Mouse (Mus musculus) CH12.LX (cell line): Measurements from ENCODE around the gene Hpse. TPM values are rescaled to one million over a fixed set of nuclear protein-coding genes. Genes with fewer than 3 reads are reported as not detected.

Experiments used
- DNase-seq: peaks from one replicate; pipeline ENCODE4 v3.0.0-alpha.2; 2013; ENCODE audit errors: extremely low read depth
- H3K27ac ChIP-seq: 2 replicates; pipeline ENCODE4 v1.5.1; 2012; ENCODE audit warnings: low read depth, mild to moderate bottlenecking, control low read depth, moderate library complexity; ENCODE audit not compliant: insufficient read depth
- H3K27me3 ChIP-seq: replicated peaks from 2 replicates; pipeline ENCODE3; 2012; ENCODE audit warnings: inconsistent platforms
- H3K36me3 ChIP-seq, 2 experiments: replicated peaks in 1 of 2; 2 replicates each; pipeline versions ENCODE3 to v1.6.1; 2012; ENCODE audit warnings: inconsistent platforms in 1 of 2, low read length in 1 of 2, mild to moderate bottlenecking in 1 of 2, mixed read lengths in 1 of 2, moderate library complexity in 1 of 2; ENCODE audit not compliant: control insufficient read depth in 1 of 2, insufficient read depth in 1 of 2
- H3K4me1 ChIP-seq, 2 experiments: 2 replicates each; pipeline ENCODE4 v1.6.1; 2012; ENCODE audit warnings: inconsistent platforms in 1 of 2, moderate library complexity in 1 of 2; ENCODE audit not compliant: insufficient read depth in 2 of 2, control insufficient read depth in 1 of 2
- H3K4me2 ChIP-seq: 2 replicates; pipeline ENCODE4 v1.6.1; 2012; ENCODE audit warnings: low read depth, mild to moderate bottlenecking, control low read depth; ENCODE audit not compliant: poor library complexity, insufficient read depth, severe bottlenecking
- H3K4me3 ChIP-seq, 3 experiments: fragments of 150-350 bp in 1 of 3; sonication (generic) in 1 of 3; replicated peaks in 1 of 3; 2 replicates each; pipeline versions ENCODE3 to v1.5.1; 2011 to 2012; ENCODE audit warnings: low read depth in 2 of 3, low read length in 2 of 3, mild to moderate bottlenecking in 2 of 3, moderate library complexity in 2 of 3, control low read depth in 1 of 3, improper control_type of control experiment in 1 of 3, inconsistent platforms in 1 of 3, mixed read lengths in 1 of 3; ENCODE audit not compliant: poor library complexity in 1 of 3
- H3K79me2 ChIP-seq: replicated peaks from 2 replicates; pipeline ENCODE4 v1.6.1; 2012; ENCODE audit warnings: mild to moderate bottlenecking, moderate library complexity; ENCODE audit not compliant: control insufficient read depth, poor library complexity, insufficient read depth, severe bottlenecking; ENCODE audit errors: extremely low read depth
- H3K9ac ChIP-seq: 2 replicates; pipeline ENCODE4 v1.6.1; 2012; ENCODE audit warnings: low read depth, mild to moderate bottlenecking, control low read depth, moderate library complexity; ENCODE audit not compliant: insufficient read depth
- H3K9me3 ChIP-seq: replicated peaks from 2 replicates; pipeline ENCODE3; 2012; ENCODE audit warnings: low read length, inconsistent platforms, mixed read lengths
- BHLHE40 ChIP-seq: IDR thresholded peaks from 2 replicates; pipeline ENCODE4 v1.6.1; 2011; ENCODE audit warnings: mild to moderate bottlenecking, low read depth, low read length, improper control_type of control experiment
- CHD1 ChIP-seq: IDR thresholded peaks from 2 replicates; pipeline ENCODE4 v1.6.1; 2012; ENCODE audit warnings: low read depth, low read length, improper control_type of control experiment, inconsistent platforms
- CHD2 ChIP-seq: IDR thresholded peaks from 2 replicates; pipeline ENCODE4 v1.6.1; 2011; ENCODE audit warnings: low read length, improper control_type of control experiment
- CTCF ChIP-seq, 2 experiments: IDR thresholded peaks in 1 of 2; conservative IDR thresholded peaks in 1 of 2; 2 replicates each; pipeline ENCODE4 v1.5.1; 2011 to 2012; ENCODE audit warnings: low read depth in 2 of 2, low read length in 2 of 2, improper control_type of control experiment in 1 of 2, inconsistent platforms in 1 of 2, mild to moderate bottlenecking in 1 of 2, moderate library complexity in 1 of 2
- E2F4 ChIP-seq: IDR thresholded peaks from 2 replicates; pipeline ENCODE4 v1.6.1; 2011; ENCODE audit warnings: low read depth, low read length, improper control_type of control experiment; ENCODE audit not compliant: insufficient replicate concordance
- ELF1 ChIP-seq: IDR thresholded peaks from 2 replicates; pipeline ENCODE4 v1.6.1; 2014; ENCODE audit warnings: low read depth, mild to moderate bottlenecking, inconsistent platforms, low read length, improper control_type of control experiment
- EP300 ChIP-seq: IDR thresholded peaks from 2 replicates; pipeline ENCODE4 v1.6.1; 2011; ENCODE audit warnings: low read length, improper control_type of control experiment
- ETS1 ChIP-seq: conservative IDR thresholded peaks from 2 replicates; pipeline ENCODE4 v1.6.1; 2012; ENCODE audit warnings: low read depth, mild to moderate bottlenecking, inconsistent platforms, low read length, improper control_type of control experiment, moderate library complexity
- GABPA ChIP-seq: IDR thresholded peaks from 2 replicates; pipeline ENCODE4 v1.6.1; 2012; ENCODE audit warnings: low read depth, low read length, improper control_type of control experiment, inconsistent platforms; ENCODE audit not compliant: insufficient replicate concordance
- HCFC1 ChIP-seq: IDR thresholded peaks from 2 replicates; pipeline ENCODE4 v1.6.1; 2012; ENCODE audit warnings: low read depth, mild to moderate bottlenecking, inconsistent platforms, low read length, improper control_type of control experiment
- IRF4 ChIP-seq: IDR thresholded peaks from 2 replicates; pipeline ENCODE4 v1.6.1; 2014; ENCODE audit warnings: low read depth, mild to moderate bottlenecking, inconsistent platforms, low read length, improper control_type of control experiment
- JUN ChIP-seq: IDR thresholded peaks from 2 replicates; pipeline ENCODE4 v1.6.1; 2011; ENCODE audit warnings: low read depth, mild to moderate bottlenecking, low read length, improper control_type of control experiment, moderate library complexity; ENCODE audit not compliant: insufficient read depth
- JUND ChIP-seq: conservative IDR thresholded peaks from 2 replicates; pipeline ENCODE4 v1.6.1; 2011; ENCODE audit warnings: low read depth, low read length, improper control_type of control experiment
- KAT2A ChIP-seq: IDR thresholded peaks from 2 replicates; pipeline ENCODE4 v1.6.1; 2012; ENCODE audit warnings: low read length, improper control_type of control experiment, inconsistent platforms; ENCODE audit not compliant: insufficient replicate concordance
- MAFK ChIP-seq: IDR thresholded peaks from 2 replicates; pipeline ENCODE4 v1.6.1; 2011; ENCODE audit warnings: low read length, improper control_type of control experiment; ENCODE audit not compliant: insufficient replicate concordance
- MAX ChIP-seq: IDR thresholded peaks from 2 replicates; pipeline ENCODE4 v1.6.1; 2011; ENCODE audit warnings: low read length, improper control_type of control experiment
- MAZ ChIP-seq: IDR thresholded peaks from 2 replicates; pipeline ENCODE4 v1.6.1; 2012; ENCODE audit warnings: low read depth, mild to moderate bottlenecking, inconsistent platforms, low read length, improper control_type of control experiment, moderate library complexity
- MEF2A ChIP-seq: IDR thresholded peaks from 2 replicates; pipeline ENCODE4 v1.6.1; 2014; ENCODE audit warnings: low read depth, mild to moderate bottlenecking, inconsistent platforms, low read length, improper control_type of control experiment, borderline replicate concordance
- MXI1 ChIP-seq: IDR thresholded peaks from 2 replicates; pipeline ENCODE4 v1.6.1; 2011; ENCODE audit warnings: mild to moderate bottlenecking, low read depth, low read length, improper control_type of control experiment
- MYC ChIP-seq: IDR thresholded peaks from 2 replicates; pipeline ENCODE4 v1.6.1; 2011; ENCODE audit warnings: low read depth, mild to moderate bottlenecking, improper control_type of control experiment, low read length
- NELFE ChIP-seq: IDR thresholded peaks from 2 replicates; pipeline ENCODE4 v1.6.1; 2011; ENCODE audit warnings: low read depth, low read length, improper control_type of control experiment
- NRF1 ChIP-seq: IDR thresholded peaks from 2 replicates; pipeline ENCODE4 v1.6.1; 2014; ENCODE audit warnings: low read depth, mild to moderate bottlenecking, inconsistent platforms, low read length, improper control_type of control experiment, moderate library complexity
- PAX5 ChIP-seq: IDR thresholded peaks from 2 replicates; pipeline ENCODE4 v1.6.1; 2012; ENCODE audit warnings: low read length, inconsistent platforms, mixed read lengths
- POLR2A ChIP-seq: IDR thresholded peaks from 2 replicates; pipeline ENCODE4 v1.6.1; 2011; ENCODE audit warnings: low read depth, mild to moderate bottlenecking, improper control_type of control experiment, low read length
- POLR2AphosphoS2 ChIP-seq: IDR thresholded peaks from 2 replicates; pipeline ENCODE4 v1.6.1; 2011; ENCODE audit warnings: low read depth, low read length, improper control_type of control experiment
- RAD21 ChIP-seq: IDR thresholded peaks from 2 replicates; pipeline ENCODE4 v1.6.1; 2011; ENCODE audit warnings: low read depth, mild to moderate bottlenecking, low read length, improper control_type of control experiment, moderate library complexity
- RCOR1 ChIP-seq: conservative IDR thresholded peaks from 2 replicates; pipeline ENCODE4 v1.6.1; 2012; ENCODE audit warnings: low read depth, mild to moderate bottlenecking, inconsistent platforms, low read length, improper control_type of control experiment
- SIN3A ChIP-seq: IDR thresholded peaks from 2 replicates; pipeline ENCODE4 v1.6.1; 2012; ENCODE audit warnings: low read length, improper control_type of control experiment, inconsistent platforms
- SMC3 ChIP-seq: IDR thresholded peaks from 2 replicates; pipeline ENCODE4 v1.6.1; 2011; ENCODE audit warnings: low read depth, low read length, improper control_type of control experiment
- TBP ChIP-seq: conservative IDR thresholded peaks from 2 replicates; pipeline ENCODE4 v1.6.1; 2011; ENCODE audit warnings: low read depth, low read length, improper control_type of control experiment
- TCF12 ChIP-seq: IDR thresholded peaks from 2 replicates; pipeline ENCODE4 v1.6.1; 2014; ENCODE audit warnings: low read depth, mild to moderate bottlenecking, inconsistent platforms, low read length, improper control_type of control experiment
- UBTF ChIP-seq: IDR thresholded peaks from 2 replicates; pipeline ENCODE4 v1.6.1; 2012; ENCODE audit warnings: low read depth, mild to moderate bottlenecking, inconsistent platforms, low read length, improper control_type of control experiment, moderate library complexity
- USF1 ChIP-seq: IDR thresholded peaks from 2 replicates; pipeline ENCODE4 v1.6.1; 2014; ENCODE audit warnings: low read depth, mild to moderate bottlenecking, inconsistent platforms, low read length, improper control_type of control experiment
- USF2 ChIP-seq: conservative IDR thresholded peaks from 2 replicates; pipeline ENCODE4 v1.6.1; 2011; ENCODE audit warnings: low read depth, low read length, improper control_type of control experiment
- ZC3H11A ChIP-seq: IDR thresholded peaks from 2 replicates; pipeline ENCODE4 v1.6.1; 2012; ENCODE audit warnings: low read depth, mild to moderate bottlenecking, inconsistent platforms, low read length, improper control_type of control experiment
- ZKSCAN1 ChIP-seq: IDR thresholded peaks from 2 replicates; pipeline ENCODE4 v1.6.1; 2012; ENCODE audit warnings: low read depth, inconsistent platforms, low read length, improper control_type of control experiment, borderline replicate concordance
- ZMIZ1 ChIP-seq: IDR thresholded peaks from 2 replicates; pipeline ENCODE4 v1.6.1; 2012; ENCODE audit warnings: low read depth, mild to moderate bottlenecking, inconsistent platforms, low read length, improper control_type of control experiment
- ZNF384 ChIP-seq: IDR thresholded peaks from 2 replicates; pipeline ENCODE4 v1.6.1; 2012; ENCODE audit warnings: low read depth, low read length, improper control_type of control experiment, inconsistent platforms
- dilution Hi-C: fragments of 300-500 bp; cut with MboI; formaldehyde crosslinking; loops from 2 replicates; pipeline ENCODE4 v1.14.3; 2020; ENCODE audit warnings: low sequenced_read_pairs; ENCODE audit not compliant: extremely low pct_unique_long_range_greater_than_20kb, extremely low pct_ligation_motif_present
- in situ Hi-C: fragments of 300-500 bp; cut with MboI; formaldehyde crosslinking; loops from 3 replicates; pipeline ENCODE4 v1.14.3; 2019; ENCODE audit warnings: low sequenced_read_pairs, low pct_ligation_motif_present, low pct_unique_long_range_greater_than_20kb, mixed read lengths
- polyA plus RNA-seq: library from polyadenylated mRNA; unstranded; fragments of >175 nt; gene quantifications from 2 replicates; pipeline ENCODE4 v1.2.1, GENCODE M21; 2012; ENCODE audit warnings: low read depth; ENCODE audit not compliant: insufficient read length
- total RNA-seq, 2 experiments: library from RNA; depleted of rRNA; stranded (reverse); fragments of 300-350 nt in 1 of 2; fragments of >200 nt in 1 of 2; gene quantifications; 2 replicates each; pipeline ENCODE4 v1.2.3; 2012 to 2014

Gene Hpse
- total and polyA plus RNA-seq, 3 experiments = 3.3 to 9.5 (median 3.8) TPM

GRCm38 (mm10) chr5:100673745-100674486 is 45.6 kb downstream of the Hpse start:
- peak; percentile 84 for DNase-seq
- no peaks in the 10 kb centered on the region for H3K27me3 ChIP-seq
- no peak for TF ChIP-seq CHD1
- peak; percentile 65; the same call in 1 of the 2 replicates for TF ChIP-seq MAX
- no peak for TF ChIP-seq CHD2
- no peak for TF ChIP-seq RAD21
- no peak for TF ChIP-seq USF2
- no peak for TF ChIP-seq ZNF384
- no peak for TF ChIP-seq JUN
- TF ChIP-seq BHLHE40 = no peak
- TF ChIP-seq NRF1 = peak; percentile 93
- TF ChIP-seq MEF2A = peak; percentile 57
- no peak for TF ChIP-seq ZKSCAN1
- TF ChIP-seq E2F4 = no peak
- no peak for TF ChIP-seq EP300
- no peak for TF ChIP-seq USF1
- peak; percentile 23; the same call in 1 of the 2 replicates for TF ChIP-seq ZMIZ1
- TF ChIP-seq POLR2A = peak; percentile 75
- TF ChIP-seq RCOR1 = no peak
- no peak for TF ChIP-seq SMC3
- peak; percentile 75 for TF ChIP-seq SIN3A
- TF ChIP-seq GABPA = peak; percentile 28; the same call in 1 of the 2 replicates
- no peak for TF ChIP-seq ZC3H11A
- no peak for TF ChIP-seq POLR2AphosphoS2
- no peak for TF ChIP-seq JUND
- peak; percentile 50; the same call in 1 of the 2 replicates for TF ChIP-seq ELF1
- TF ChIP-seq ETS1 = no peak
- TF ChIP-seq IRF4 = peak; percentile 67
- TF ChIP-seq MXI1 = peak; percentile 96
- peak; percentile 78; the same call in 1 of the 2 replicates for TF ChIP-seq KAT2A
- no peak for TF ChIP-seq CTCF (conservative IDR thresholded peaks at IDR 0.05 in 1 of 2, IDR thresholded peaks at IDR 0.05 in 1 of 2; ENCODE audit: low read depth in 2 of 2, low read length in 2 of 2)
- TF ChIP-seq MAFK = no peak
- peak; percentile 77 for TF ChIP-seq TBP
- peak; percentile 41; the same call in 1 of the 2 replicates for TF ChIP-seq MYC
- peak; percentile 82 for TF ChIP-seq HCFC1
- peak; percentile 73 for TF ChIP-seq UBTF
- TF ChIP-seq MAZ = no peak
- no peak for TF ChIP-seq PAX5
- TF ChIP-seq TCF12 = peak; percentile 77
- TF ChIP-seq NELFE = peak; percentile 52; the same call in 1 of the 2 replicates
- peaks cover 4 to 21% of the 10 kb centered on the region in 2 experiments for H3K36me3 ChIP-seq
- H3K4me2 ChIP-seq = peak overlapping the region; percentile 100
- H3K4me1 ChIP-seq = peaks cover 17 to 46% of the 10 kb centered on the region in 2 experiments
- H3K27ac ChIP-seq = peak overlapping the region; percentile 48
- H3K9me3 ChIP-seq = no peaks in the 10 kb centered on the region
- peak overlapping the region; percentile 74 to 100 (median 89) for H3K4me3 ChIP-seq
- dilution Hi-C loops = no loop called here
- H3K79me2 ChIP-seq = peaks cover 28% of the 10 kb centered on the region
- in situ Hi-C loops = no loop called here
- peak overlapping the region; percentile 83 for H3K9ac ChIP-seq
